Mouse (Mus musculus) spleen, adult 2 months (tissue): ENCODE data around the gene 4930539E08Rik.

Experiments used
- CTCF ChIP-seq: fragments of 200-500 bp; IDR thresholded peaks from 2 replicates; pipeline ENCODE4 v1.5.1; 2011; ENCODE audit warnings: mild to moderate bottlenecking, inconsistent platforms; ENCODE audit not compliant: insufficient read depth, insufficient read length, insufficient replicate concordance; ENCODE audit errors: extremely low read depth
- POLR2A ChIP-seq: fragments of 200-500 bp; IDR thresholded peaks from 2 replicates; pipeline ENCODE4 v1.6.1; 2011; ENCODE audit warnings: low read depth, low read length, inconsistent platforms

DNA sequence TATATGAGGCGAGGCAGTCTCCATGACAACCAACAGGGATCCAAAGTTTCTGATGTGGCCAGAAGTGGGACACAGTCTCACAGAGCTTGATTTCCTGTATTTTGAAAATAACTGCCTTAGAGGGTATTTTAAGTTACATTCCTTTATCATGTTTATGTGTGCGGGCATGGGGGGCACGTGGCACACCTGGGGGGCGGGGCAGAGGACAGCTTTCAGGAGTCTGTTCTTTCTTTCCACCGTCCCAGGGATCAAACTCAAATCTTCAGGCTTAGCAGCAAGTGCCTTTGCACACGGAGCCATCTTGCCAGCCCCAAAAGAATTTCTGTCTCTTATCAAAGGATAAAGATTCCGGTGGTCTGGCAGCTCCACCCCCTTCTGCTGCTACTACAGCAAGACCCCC is 51.2 kb downstream of the 4930539E08Rik start:
- TF ChIP-seq CTCF, result no peak
- TF ChIP-seq POLR2A, result no peak
